Mouse (Mus musculus): Measurements from ENCODE around the gene Elk3. TPM values are rescaled to one million over a fixed set of nuclear protein-coding genes. Genes with fewer than 3 reads are reported as not detected.

Gene Elk3
- polyA plus RNA-seq, 1 experiment = 47.2 TPM

DNA sequence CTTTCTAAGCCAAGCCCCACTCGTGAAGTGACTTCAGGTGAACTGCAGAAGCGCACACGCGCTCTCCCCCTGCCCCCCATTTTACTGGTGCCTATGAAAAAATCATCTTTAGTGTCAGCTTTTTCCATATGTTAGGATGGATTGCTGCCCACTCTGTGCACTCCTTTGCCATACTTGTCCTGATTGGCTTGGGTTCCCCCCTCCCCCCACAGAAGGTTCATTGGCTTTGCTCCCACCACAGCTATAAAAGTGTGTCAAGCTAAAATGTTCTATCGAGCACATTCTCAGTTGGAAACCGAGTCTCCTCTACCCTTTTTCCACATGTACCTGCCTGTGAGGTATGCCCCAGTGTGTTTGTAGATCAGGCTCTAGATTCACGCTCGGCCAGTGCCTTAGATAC, 59.5 kb downstream of the Elk3 start:
- WGBS = 97% methylated on average over 8 of the region's 8 CpGs
- Histone ChIP-seq H3K27me3 (ENCODE audit: control insufficient read depth, insufficient read depth, low read length) (no peaks in the 10 kb centered on the region), H3K4me3 (ENCODE audit: control insufficient read depth, insufficient read depth, low read length) (no peak overlapping the region), H3K27ac (ENCODE audit: control insufficient read depth, insufficient read depth, low read length) (no peak overlapping the region), H3K36me3 (ENCODE audit: control insufficient read depth, insufficient read depth, low read length) (peaks cover 23% of the 10 kb centered on the region), H3K4me1 (replicated peaks; ENCODE audit: control insufficient read depth, insufficient read depth, low read length) (no peaks in the 10 kb centered on the region)
- TF ChIP-seq POLR2A (IDR thresholded peaks at IDR 0.05; ENCODE audit: control insufficient read depth, extremely low read depth, insufficient read depth, low read length, poor library complexity) (no peak), CTCF (IDR thresholded peaks at IDR 0.05; ENCODE audit: borderline replicate concordance, control insufficient read depth, extremely low read depth, insufficient read depth, low read length, poor library complexity) (no peak)
- DNase-seq = no peak

GRCm38 (mm10) chr10:93250436-93251317, 60.3 kb downstream of the Elk3 start:
- TF ChIP-seq POLR2A (IDR thresholded peaks at IDR 0.05; ENCODE audit: control insufficient read depth, extremely low read depth, insufficient read depth, low read length, poor library complexity) (no peak), CTCF (IDR thresholded peaks at IDR 0.05; ENCODE audit: borderline replicate concordance, control insufficient read depth, extremely low read depth, insufficient read depth, low read length, poor library complexity) (no peak)
- Histone ChIP-seq H3K27ac (ENCODE audit: control insufficient read depth, insufficient read depth, low read length) (no peak overlapping the region), H3K4me1 (replicated peaks; ENCODE audit: control insufficient read depth, insufficient read depth, low read length) (no peaks in the 10 kb centered on the region), H3K4me3 (ENCODE audit: control insufficient read depth, insufficient read depth, low read length) (no peak overlapping the region), H3K36me3 (ENCODE audit: control insufficient read depth, insufficient read depth, low read length) (peaks cover 27% of the 10 kb centered on the region), H3K27me3 (ENCODE audit: control insufficient read depth, insufficient read depth, low read length) (no peaks in the 10 kb centered on the region)
- 95% methylated on average over 24 of the region's 24 CpGs for WGBS
- no peak for DNase-seq

GRCm38 (mm10) chr10:93249901-93250300, 61.0 kb downstream of the Elk3 start:
- TF ChIP-seq POLR2A (IDR thresholded peaks at IDR 0.05; ENCODE audit: control insufficient read depth, extremely low read depth, insufficient read depth, low read length, poor library complexity) = no peak
- no peak for TF ChIP-seq CTCF (IDR thresholded peaks at IDR 0.05; ENCODE audit: borderline replicate concordance, control insufficient read depth, extremely low read depth, insufficient read depth, low read length, poor library complexity)
- 93% methylated on average over 7 of the region's 7 CpGs for WGBS
- Histone ChIP-seq H3K4me3 (ENCODE audit: control insufficient read depth, insufficient read depth, low read length) (no peak overlapping the region), H3K27me3 (ENCODE audit: control insufficient read depth, insufficient read depth, low read length) (no peaks in the 10 kb centered on the region), H3K36me3 (ENCODE audit: control insufficient read depth, insufficient read depth, low read length) (peaks cover 30% of the 10 kb centered on the region), H3K4me1 (replicated peaks; ENCODE audit: control insufficient read depth, insufficient read depth, low read length) (no peaks in the 10 kb centered on the region), H3K27ac (ENCODE audit: control insufficient read depth, insufficient read depth, low read length) (no peak overlapping the region)
- no peak for DNase-seq

- Histone ChIP-seq H3K27me3 (ENCODE audit: control insufficient read depth, insufficient read depth, low read length) (no peaks in the 10 kb centered on the region), H3K4me3 (ENCODE audit: control insufficient read depth, insufficient read depth, low read length) (no peak overlapping the region), H3K36me3 (ENCODE audit: control insufficient read depth, insufficient read depth, low read length) (peaks cover 40% of the 10 kb centered on the region), H3K27ac (ENCODE audit: control insufficient read depth, insufficient read depth, low read length) (no peak overlapping the region), H3K4me1 (replicated peaks; ENCODE audit: control insufficient read depth, insufficient read depth, low read length) (no peaks in the 10 kb centered on the region)
- TF ChIP-seq CTCF (IDR thresholded peaks at IDR 0.05; ENCODE audit: borderline replicate concordance, control insufficient read depth, extremely low read depth, insufficient read depth, low read length, poor library complexity) = no peak
- TF ChIP-seq POLR2A (IDR thresholded peaks at IDR 0.05; ENCODE audit: control insufficient read depth, extremely low read depth, insufficient read depth, low read length, poor library complexity) = no peak
- DNase-seq = no peak
- 97% methylated on average over 8 of the region's 8 CpGs for whole genome bisulfite sequencing
Observed at GRCm38 (mm10) chr10:93248416-93248815, 62.5 kb downstream of the Elk3 start.

DNA sequence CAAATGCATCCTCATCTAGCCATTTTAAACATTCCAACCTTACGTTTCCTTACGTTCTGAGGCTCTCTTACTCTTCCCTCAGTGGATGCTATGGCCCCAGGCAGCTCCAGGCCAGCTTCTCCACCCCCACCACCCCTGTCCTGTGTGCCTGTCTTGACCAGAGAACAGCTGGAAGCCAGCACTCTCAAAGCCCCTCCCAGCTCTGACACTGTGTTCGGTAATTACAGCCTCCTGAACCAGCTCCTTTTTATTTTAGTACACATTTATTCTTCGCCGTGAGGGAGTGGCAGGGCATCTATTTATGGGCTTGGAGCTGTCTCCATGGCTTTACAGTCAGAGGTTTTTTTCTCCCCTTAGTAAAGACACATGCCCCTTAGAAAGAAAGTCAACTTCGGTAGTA, 63.0 kb downstream of the Elk3 start:
- TF ChIP-seq POLR2A (IDR thresholded peaks at IDR 0.05; ENCODE audit: control insufficient read depth, extremely low read depth, insufficient read depth, low read length, poor library complexity) (no peak), CTCF (IDR thresholded peaks at IDR 0.05; ENCODE audit: borderline replicate concordance, control insufficient read depth, extremely low read depth, insufficient read depth, low read length, poor library complexity) (no peak)
- DNase-seq = no peak
- H3K4me3 ChIP-seq (ENCODE audit: control insufficient read depth, insufficient read depth, low read length) = no peak overlapping the region
- no peak overlapping the region for H3K27ac ChIP-seq (ENCODE audit: control insufficient read depth, insufficient read depth, low read length)
- WGBS = 94% methylated on average over 6 of the region's 6 CpGs
- peaks cover 45% of the 10 kb centered on the region for H3K36me3 ChIP-seq (ENCODE audit: control insufficient read depth, insufficient read depth, low read length)
- no peaks in the 10 kb centered on the region for H3K4me1 ChIP-seq (replicated peaks; ENCODE audit: control insufficient read depth, insufficient read depth, low read length)
- no peaks in the 10 kb centered on the region for H3K27me3 ChIP-seq (ENCODE audit: control insufficient read depth, insufficient read depth, low read length)

GRCm38 (mm10) chr10:93247422-93247821, 63.5 kb downstream of the Elk3 start:
- no peaks in the 10 kb centered on the region for H3K27me3 ChIP-seq (ENCODE audit: control insufficient read depth, insufficient read depth, low read length)
- no peak overlapping the region for H3K4me3 ChIP-seq (ENCODE audit: control insufficient read depth, insufficient read depth, low read length)
- H3K27ac ChIP-seq (ENCODE audit: control insufficient read depth, insufficient read depth, low read length) = no peak overlapping the region
- H3K4me1 ChIP-seq (replicated peaks; ENCODE audit: control insufficient read depth, insufficient read depth, low read length) = no peaks in the 10 kb centered on the region
- peaks cover 49% of the 10 kb centered on the region for H3K36me3 ChIP-seq (ENCODE audit: control insufficient read depth, insufficient read depth, low read length)
- no peak for TF ChIP-seq POLR2A (IDR thresholded peaks at IDR 0.05; ENCODE audit: control insufficient read depth, extremely low read depth, insufficient read depth, low read length, poor library complexity)
- TF ChIP-seq CTCF (IDR thresholded peaks at IDR 0.05; ENCODE audit: borderline replicate concordance, control insufficient read depth, extremely low read depth, insufficient read depth, low read length, poor library complexity) = no peak
- WGBS = 95% methylated on average over 12 of the region's 12 CpGs
- DNase-seq = no peak
